10 mouse cellular contexts compared by ENCODE assay signal in the genomic region with DNA sequence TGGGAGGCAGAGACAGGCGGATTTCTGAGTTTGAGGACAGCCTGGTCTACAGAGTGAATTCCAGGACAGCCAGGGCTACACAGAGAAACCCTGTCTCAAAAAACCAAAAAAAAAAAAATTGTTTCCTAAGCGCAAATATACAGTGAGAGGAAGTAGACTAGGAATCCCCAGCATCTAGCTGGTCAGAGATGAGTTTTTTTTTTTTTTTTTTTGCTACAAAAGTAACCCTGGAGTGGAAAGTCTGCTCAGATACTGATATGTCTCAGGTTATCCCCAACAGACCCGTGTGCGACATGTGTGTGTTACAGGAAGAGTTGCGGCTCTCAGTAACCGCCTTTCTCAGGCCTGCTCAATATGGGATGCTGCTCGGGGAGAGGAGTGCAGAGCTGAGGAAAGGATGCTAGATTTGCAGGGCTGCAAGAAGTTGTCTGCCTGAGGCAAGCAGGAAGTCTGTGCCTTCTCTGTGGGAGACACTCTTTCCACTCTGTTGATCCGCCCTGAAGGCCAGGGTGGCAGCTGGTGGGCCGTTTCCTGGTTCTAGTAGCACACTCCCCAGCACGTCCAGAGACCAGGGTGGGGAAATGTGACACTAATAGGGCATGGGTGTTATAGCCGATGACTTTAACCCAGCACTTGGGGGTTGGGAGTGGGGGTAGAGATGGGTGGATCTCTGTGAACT. TPM values are rescaled to one million over a fixed set of nuclear protein-coding genes. Genes with fewer than 3 reads are reported as not detected.
A peak's percentile ranks its signal among the peaks of the same experiment; 100 is the strongest.
DNase-seq lines count a peak whose midpoint lies in the region; ATAC-seq and TF ChIP-seq lines count a peak whose summit lies in the region.
"Had no signal": no experiment of that assay in that cellular context is flagged by ENCODE, and none has a peak within 500 bp of the region (broad histone marks: within the 10 kb centered on the region; RNA-seq: fewer than 3 reads in every experiment).

No protein-coding gene starts in this region.

- no peak overlapping the region for H3K4me2 ChIP-seq in kidney, embryonic 14.5 days (replicated peaks; ENCODE audit: low read depth, low read length)
- H3K4me2 ChIP-seq in intestine, embryonic 16.5 days (ENCODE audit: low read depth, low read length): no peak overlapping the region
- H3K4me2 ChIP-seq in stomach, embryonic 15.5 days: no peak overlapping the region

- H3K36me3 ChIP-seq in kidney, embryonic 14.5 days (ENCODE audit: control insufficient read depth, insufficient read depth, low read length): no peaks in the 10 kb centered on the region
- H3K36me3 ChIP-seq in ES-E14 (ENCODE audit: control insufficient read depth, insufficient read depth, low read length, poor library complexity, severe bottlenecking): no peaks in the 10 kb centered on the region
- H3K36me3 ChIP-seq in intestine, embryonic 16.5 days (ENCODE audit: control insufficient read depth, insufficient read depth, low read length): no peaks in the 10 kb centered on the region
- H3K36me3 ChIP-seq in stomach, embryonic 15.5 days: no peaks in the 10 kb centered on the region

- in situ Hi-C loops in ES-E14 (cut with MboI; ENCODE audit: low sequenced_read_pairs in 2 of 2, unreplicated experiment in 2 of 2): no loop called here

- peak overlapping the region; percentile 6 for H3K27ac ChIP-seq in kidney, embryonic 14.5 days (ENCODE audit: low read depth, low read length)
- peak overlapping the region; percentile 53; the same call in 1 of the 2 replicates for H3K27ac ChIP-seq in ES-E14 (ENCODE audit: insufficient read depth, low read depth, low read length, poor library complexity, severe bottlenecking)
- H3K27ac ChIP-seq in intestine, embryonic 16.5 days (ENCODE audit: low read length): peak overlapping the region; percentile 58
- peak overlapping the region; percentile 44 for H3K27ac ChIP-seq in stomach, embryonic 15.5 days

- no peaks in the 10 kb centered on the region for H3K27me3 ChIP-seq in kidney, embryonic 14.5 days (ENCODE audit: control insufficient read depth, insufficient read depth, low read length)
- no peaks in the 10 kb centered on the region for H3K27me3 ChIP-seq in intestine, embryonic 16.5 days (replicated peaks; ENCODE audit: control insufficient read depth, insufficient read depth, low read length)
- H3K27me3 ChIP-seq in stomach, embryonic 15.5 days (replicated peaks): no peaks in the 10 kb centered on the region

- H3K4me3 ChIP-seq in kidney, embryonic 14.5 days (ENCODE audit: low read length): no peak overlapping the region
- H3K4me3 ChIP-seq in ES-E14 (ENCODE audit: insufficient read depth in 1 of 2, low read depth in 1 of 2, low read length in 2 of 2, poor library complexity in 1 of 2, severe bottlenecking in 1 of 2): no peak overlapping the region
- H3K4me3 ChIP-seq in intestine, embryonic 16.5 days (ENCODE audit: low read length): no peak overlapping the region
- no peak overlapping the region for H3K4me3 ChIP-seq in stomach, embryonic 15.5 days (replicated peaks)

- no peak overlapping the region for H3K9ac ChIP-seq in kidney, embryonic 14.5 days (ENCODE audit: low read depth, low read length)
- no peak overlapping the region for H3K9ac ChIP-seq in ES-E14 (ENCODE audit: insufficient read depth, low read depth, low read length, poor library complexity, severe bottlenecking)
- 0 out of 2 replicates have a peak overlapping the region, but pooled peaks have one; percentile 21 for H3K9ac ChIP-seq in intestine, embryonic 16.5 days (ENCODE audit: low read depth, low read length)
- no peak overlapping the region for H3K9ac ChIP-seq in stomach, embryonic 15.5 days

- peaks cover 37% of the 10 kb centered on the region for H3K4me1 ChIP-seq in kidney, embryonic 14.5 days (ENCODE audit: control insufficient read depth, insufficient read depth, low read length)
- H3K4me1 ChIP-seq in ES-E14 (ENCODE audit: control insufficient read depth in 2 of 2, insufficient read depth in 2 of 2, low read length in 2 of 2, poor library complexity in 1 of 2): peaks cover 9 to 48% of the 10 kb centered on the region in 2 experiments
- peaks cover 73% of the 10 kb centered on the region for H3K4me1 ChIP-seq in intestine, embryonic 16.5 days (ENCODE audit: control insufficient read depth, insufficient read depth, low read length)
- peaks cover 45% of the 10 kb centered on the region for H3K4me1 ChIP-seq in stomach, embryonic 15.5 days

- peak; percentile 50; the same call in 1 of the 2 replicates for ATAC-seq in kidney, embryonic 14.5 days (ENCODE audit: low FRiP score, low TSS enrichment)
- no peak; the same call in 1 of the 2 replicates for ATAC-seq in intestine, embryonic 16.5 days
- no peak for ATAC-seq in stomach, embryonic 15.5 days (ENCODE audit: insufficient read depth, low FRiP score, low read depth)
- ATAC-seq in erythroblast, adult 5-6 weeks (replicated peaks; ENCODE audit: low FRiP score, poor library complexity, severe bottlenecking): no peak

- DNase-seq in kidney, adult 8-10 months: no peak
- DNase-seq in ES-E14 (ENCODE audit: low read depth, low spot score): no peak
- no peak for DNase-seq in ovary, postnatal 10 days (ENCODE audit: low spot score)
- no peak for DNase-seq in urinary bladder, postnatal 14 days (ENCODE audit: low spot score)
- DNase-seq: gastrocnemius, postnatal 10 days had no signal

- no peaks in the 10 kb centered on the region for H3K9me3 ChIP-seq in kidney, embryonic 14.5 days (ENCODE audit: control insufficient read depth, low read length)
- no peaks in the 10 kb centered on the region for H3K9me3 ChIP-seq in ES-E14 (ENCODE audit: control insufficient read depth, insufficient read depth, low read depth, low read length)
- no peaks in the 10 kb centered on the region for H3K9me3 ChIP-seq in intestine, embryonic 16.5 days (ENCODE audit: control insufficient read depth, low read length)
- H3K9me3 ChIP-seq in stomach, embryonic 15.5 days: no peaks in the 10 kb centered on the region

- 39% methylated on average over 11 of the region's 11 CpGs for WGBS in kidney, embryonic 14.5 days
- 57% methylated on average over 11 of the region's 11 CpGs for WGBS in intestine, embryonic 16.5 days
- WGBS in stomach, embryonic 15.5 days: 61% methylated on average over 11 of the region's 11 CpGs

TF ChIP-seq in ES-E14, 5 proteins besides CTCF, POLR2A, EP300 and RAD21:
- TF ChIP-seq ZC3H11A (IDR thresholded peaks at IDR 0.05; ENCODE audit: borderline replicate concordance, low read depth, low read length): no peak
- peak; percentile 69; the same call in 1 of the 2 replicates for TF ChIP-seq ZNF384 (IDR thresholded peaks at IDR 0.05; ENCODE audit: low read depth, low read length)

RNA-seq across cellular contexts. Expression of gene Apobec2, which starts 4.7 kb away (rescaled TPM):
- polyA plus RNA-seq in kidney, embryonic 14.5 days (2014; fragmentation: Nextera tagmentation; extraction: Ambion mirVana): 0.69 and 0.89 TPM in 2 replicates
- 3.0 and 5.6 TPM in 2 replicates for total RNA-seq in ES-E14 (2012; rRNA removed)
- polyA plus RNA-seq in intestine, embryonic 16.5 days (2015; fragmentation: Nextera tagmentation; extraction: Ambion mirVana): 4.6 and 5.4 TPM in 2 replicates
- polyA plus RNA-seq in stomach, embryonic 15.5 days (2015; fragmentation: Nextera tagmentation; extraction: Ambion mirVana): 4.4 and 5.2 TPM in 2 replicates
- not detected in 2 replicates for total RNA-seq in erythroblast, adult 5-6 weeks (2015; ENCODE audit: low replicate concordance)
- total RNA-seq in erythroblast, adult 5-6 weeks (2017; ENCODE audit: low replicate concordance): not detected in 2 replicates
- total RNA-seq: left cerebral cortex, adult 18-20 months had no signal

RNA-seq across cellular contexts. Expression of gene Oard1, which starts 18.2 kb away (rescaled TPM):
- polyA plus RNA-seq in kidney, embryonic 14.5 days (2014; fragmentation: Nextera tagmentation; extraction: Ambion mirVana): 82.5 and 101 TPM in 2 replicates
- total RNA-seq in ES-E14 (2012; rRNA removed): 27.0 and 38.6 TPM in 2 replicates
- 62.7 and 70.6 TPM in 2 replicates for polyA plus RNA-seq in intestine, embryonic 16.5 days (2015; fragmentation: Nextera tagmentation; extraction: Ambion mirVana)
- polyA plus RNA-seq in stomach, embryonic 15.5 days (2015; fragmentation: Nextera tagmentation; extraction: Ambion mirVana): 61.1 and 68.7 TPM in 2 replicates
- 28.2 and 32.1 TPM in 2 replicates for total RNA-seq in erythroblast, adult 5-6 weeks (2015; ENCODE audit: low replicate concordance)
- 31.6 and 34.2 TPM in 2 replicates for total RNA-seq in erythroblast, adult 5-6 weeks (2017; ENCODE audit: low replicate concordance)

RNA-seq across cellular contexts. Expression of gene Nfya, which starts 18.3 kb away (rescaled TPM):
- polyA plus RNA-seq in kidney, embryonic 14.5 days (2014; fragmentation: Nextera tagmentation; extraction: Ambion mirVana): 16.4 and 26.7 TPM in 2 replicates
- 23.3 and 25.2 TPM in 2 replicates for total RNA-seq in ES-E14 (2012; rRNA removed)
- polyA plus RNA-seq in intestine, embryonic 16.5 days (2015; fragmentation: Nextera tagmentation; extraction: Ambion mirVana): 9.3 and 10.8 TPM in 2 replicates
- polyA plus RNA-seq in stomach, embryonic 15.5 days (2015; fragmentation: Nextera tagmentation; extraction: Ambion mirVana): 11.4 and 12.3 TPM in 2 replicates
- total RNA-seq in erythroblast, adult 5-6 weeks (2015; ENCODE audit: low replicate concordance): 44.0 and 47.2 TPM in 2 replicates
- total RNA-seq in erythroblast, adult 5-6 weeks (2017; ENCODE audit: low replicate concordance): 30.6 and 42.7 TPM in 2 replicates

RNA-seq across cellular contexts. Expression of gene Tspo2, which starts 23.3 kb away (rescaled TPM):
- polyA plus RNA-seq in kidney, embryonic 14.5 days (2014; fragmentation: Nextera tagmentation; extraction: Ambion mirVana): 1.9 TPM in 2 replicates
- 0.16 TPM in 1 of 2 replicates, not detected in the other for total RNA-seq in ES-E14 (2012; rRNA removed)
- 4.5 and 4.7 TPM in 2 replicates for polyA plus RNA-seq in intestine, embryonic 16.5 days (2015; fragmentation: Nextera tagmentation; extraction: Ambion mirVana)
- 6.8 and 13.6 TPM in 2 replicates for polyA plus RNA-seq in stomach, embryonic 15.5 days (2015; fragmentation: Nextera tagmentation; extraction: Ambion mirVana)
- total RNA-seq in erythroblast, adult 5-6 weeks (2015; ENCODE audit: low replicate concordance): 503 and 549 TPM in 2 replicates
- total RNA-seq in erythroblast, adult 5-6 weeks (2017; ENCODE audit: low replicate concordance): 671 and 837 TPM in 2 replicates
- total RNA-seq: left cerebral cortex, adult 18-20 months had no signal

RNA-seq across cellular contexts. Expression of gene Unc5cl, which starts 26.7 kb away (rescaled TPM):
- polyA plus RNA-seq in kidney, embryonic 14.5 days (2014; fragmentation: Nextera tagmentation; extraction: Ambion mirVana): 3.5 and 4.7 TPM in 2 replicates
- total RNA-seq in ES-E14 (2012; rRNA removed): 1.2 and 3.2 TPM in 2 replicates
- 47.2 and 49.3 TPM in 2 replicates for polyA plus RNA-seq in intestine, embryonic 16.5 days (2015; fragmentation: Nextera tagmentation; extraction: Ambion mirVana)
- polyA plus RNA-seq in stomach, embryonic 15.5 days (2015; fragmentation: Nextera tagmentation; extraction: Ambion mirVana): 14.3 and 16.8 TPM in 2 replicates
- total RNA-seq in erythroblast, adult 5-6 weeks (2015; ENCODE audit: low replicate concordance): 56.8 and 60.7 TPM in 2 replicates
- total RNA-seq in erythroblast, adult 5-6 weeks (2017; ENCODE audit: low replicate concordance): 32.9 and 47.0 TPM in 2 replicates
- total RNA-seq: gastrocnemius, postnatal 10 days had no signal

Comparison
In these comparisons a context has a peak if more than half of its experiments do, and no peak if none do; other contexts are left out.
1. H3K27ac ChIP-seq: peak in every context shown above with its lines; median percentile 58 in intestine, embryonic 16.5 days; 53 in ES-E14; 44 in stomach, embryonic 15.5 days; 6 in kidney, embryonic 14.5 days.